Mouse (Mus musculus) spleen, adult 2 months (tissue): ENCODE measurements at regions not wholly inside any gene's neighbourhood (a gene's known extent, or its start where the extent isn't known, plus 50 kb on each side); places are given as distances from the start of the nearest gene placed in this dataset.
"Not testable (repeated sequence)": the region's sequence is repeated elsewhere in the genome, so short reads cannot be mapped to it uniquely, and the experiment has no call there.

Experiments used
- DNase-seq, 2 experiments: peaks; one replicate each; pipeline versions ENCODE4 v3.0.0 to v3.0.0-alpha.2; 2012 to 2021; ENCODE audit warnings: low spot score in 2 of 2, low read depth in 1 of 2
- H3K27ac ChIP-seq: fragments of 200-500 bp; 2 replicates; pipeline ENCODE4 v1.5.1; 2012; ENCODE audit warnings: low read length, inconsistent platforms; ENCODE audit not compliant: insufficient read depth
- H3K27me3 ChIP-seq: fragments of 200-500 bp; 2 replicates; pipeline ENCODE4 v1.6.1; 2012; ENCODE audit warnings: mild to moderate bottlenecking, moderate library complexity, low read length, inconsistent platforms; ENCODE audit not compliant: control insufficient read depth, insufficient read depth
- H3K36me3 ChIP-seq: fragments of 200-500 bp; 2 replicates; pipeline ENCODE4 v1.6.1; 2012; ENCODE audit warnings: mild to moderate bottlenecking, low read length, inconsistent platforms; ENCODE audit not compliant: control insufficient read depth, insufficient read depth
- H3K4me1 ChIP-seq: fragments of 200-500 bp; 2 replicates; pipeline ENCODE4 v1.6.1; 2011; ENCODE audit warnings: inconsistent platforms; ENCODE audit not compliant: control insufficient read depth, insufficient read depth, insufficient read length
- H3K4me3 ChIP-seq: fragments of 200-500 bp; 2 replicates; pipeline ENCODE4 v1.5.1; 2011; ENCODE audit warnings: mild to moderate bottlenecking, inconsistent platforms; ENCODE audit not compliant: insufficient read depth, insufficient read length; ENCODE audit errors: extremely low read depth
- CTCF ChIP-seq: fragments of 200-500 bp; IDR thresholded peaks from 2 replicates; pipeline ENCODE4 v1.5.1; 2011; ENCODE audit warnings: mild to moderate bottlenecking, inconsistent platforms; ENCODE audit not compliant: insufficient read depth, insufficient read length, insufficient replicate concordance; ENCODE audit errors: extremely low read depth
- POLR2A ChIP-seq: fragments of 200-500 bp; IDR thresholded peaks from 2 replicates; pipeline ENCODE4 v1.6.1; 2011; ENCODE audit warnings: low read depth, low read length, inconsistent platforms
- WGBS: fragments of 180-500 bp; shearing (Covaris S2); methylation state at CpG from one replicate; pipeline ENCODE4 v1.1.7; 2018; 5-methylcytosine and 5-hydroxymethylcytosine counted together

DNA sequence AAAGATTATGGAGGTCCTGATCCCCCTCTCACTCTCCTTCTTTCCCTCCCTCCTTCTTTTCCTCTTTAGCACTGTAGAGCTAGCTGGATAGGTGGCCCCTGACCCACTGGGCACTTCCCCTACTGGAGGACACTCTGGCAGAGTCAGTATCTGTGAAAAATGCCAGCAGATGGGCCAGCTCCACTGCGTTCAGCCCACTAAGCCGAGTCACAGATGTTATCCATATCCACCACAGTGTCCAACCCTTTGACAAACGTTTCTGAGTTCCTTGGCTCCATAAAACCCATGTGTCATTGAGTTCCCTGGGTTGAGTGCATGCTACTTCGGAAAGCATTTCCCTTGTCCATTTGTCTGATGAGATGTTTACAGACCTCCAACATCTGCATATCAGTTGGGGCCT is 149.9 kb downstream of the Lyplal1 start:
- 84% methylated on average over 4 of the region's 4 CpGs for WGBS
- TF ChIP-seq POLR2A (no peak), CTCF (no peak)
- DNase-seq, result no peak
- no peaks in the 10 kb centered on the region for H3K36me3 ChIP-seq
- H3K27me3 ChIP-seq, result no peaks in the 10 kb centered on the region
- H3K4me3 ChIP-seq, result no peak overlapping the region
- H3K4me1 ChIP-seq, result no peaks in the 10 kb centered on the region
- H3K27ac ChIP-seq, result no peak overlapping the region

DNA sequence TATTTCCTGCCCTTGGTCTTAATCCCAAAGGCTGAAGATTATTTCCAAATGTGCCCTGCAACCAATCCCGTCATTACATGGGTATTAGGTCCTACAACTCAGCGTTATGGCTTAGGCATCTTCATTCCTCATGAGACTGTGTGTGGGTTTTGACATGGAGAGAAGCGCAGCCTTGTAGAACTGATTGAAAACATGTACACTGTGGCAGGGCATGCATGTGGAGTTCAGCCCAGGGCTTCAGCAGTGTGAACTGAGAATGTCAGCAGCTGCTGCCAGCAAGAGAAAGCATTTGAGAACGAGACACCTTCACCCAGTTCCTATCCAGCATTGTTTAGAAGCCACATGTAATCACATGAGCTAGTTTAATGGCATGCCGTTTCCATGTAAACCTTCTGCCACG is 149.3 kb downstream of the Lyplal1 start:
- Histone ChIP-seq H3K36me3 (no peaks in the 10 kb centered on the region), H3K4me3 (no peak overlapping the region), H3K4me1 (no peaks in the 10 kb centered on the region), H3K27ac (no peak overlapping the region), H3K27me3 (no peaks in the 10 kb centered on the region)
- 83% methylated on average over 6 of the region's 6 CpGs for WGBS
- no peak for TF ChIP-seq POLR2A
- no peak for TF ChIP-seq CTCF
- DNase-seq, result no peak

DNA sequence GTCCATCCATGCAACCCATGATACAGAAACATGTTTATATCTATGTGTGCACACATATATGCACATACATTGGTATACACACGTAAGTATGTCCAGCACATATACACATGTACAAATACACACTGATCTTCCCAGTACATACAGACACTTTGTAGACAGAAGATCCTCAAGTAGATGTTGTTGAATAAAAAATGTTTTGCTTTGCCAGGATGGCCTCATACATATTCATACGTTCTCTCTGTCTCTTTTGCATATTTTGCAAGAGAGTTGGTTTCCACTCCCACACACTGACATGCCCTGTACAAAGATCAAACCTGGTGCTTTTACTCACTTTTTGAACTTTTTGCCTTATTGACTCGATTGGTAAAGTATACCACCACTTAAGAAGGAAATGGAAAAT is 148.5 kb downstream of the Lyplal1 start:
- Histone ChIP-seq H3K4me1 (no peaks in the 10 kb centered on the region), H3K4me3 (no peak overlapping the region), H3K27ac (no peak overlapping the region), H3K27me3 (no peaks in the 10 kb centered on the region), H3K36me3 (no peaks in the 10 kb centered on the region)
- no peak for DNase-seq
- WGBS, result 72% methylated on average over 3 of the region's 3 CpGs
- TF ChIP-seq CTCF (no peak), POLR2A (no peak)

DNA sequence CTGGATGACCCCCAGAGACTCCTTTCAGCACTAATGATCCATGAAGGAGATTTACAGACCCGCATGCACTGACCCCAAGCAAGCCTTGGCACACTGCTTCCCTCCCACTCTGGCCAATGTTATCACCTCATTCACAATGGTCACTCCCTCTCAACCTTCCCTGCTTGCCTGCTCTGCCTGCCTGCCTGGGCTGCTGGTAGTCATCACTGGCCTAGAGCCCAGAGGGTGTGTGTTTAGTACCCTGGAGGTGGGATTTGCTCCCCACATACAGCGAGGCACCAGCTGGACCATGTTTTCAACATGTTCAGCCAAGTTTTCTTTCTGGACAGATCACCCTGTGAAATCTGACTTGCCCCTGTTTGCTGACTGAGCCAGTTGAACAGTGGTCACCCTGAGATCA is 147.9 kb downstream of the Lyplal1 start:
- no peaks in the 10 kb centered on the region for H3K4me1 ChIP-seq
- no peak for DNase-seq
- no peaks in the 10 kb centered on the region for H3K36me3 ChIP-seq
- TF ChIP-seq POLR2A (no peak), CTCF (no peak)
- no peaks in the 10 kb centered on the region for H3K27me3 ChIP-seq
- H3K27ac ChIP-seq, result no peak overlapping the region
- H3K4me3 ChIP-seq, result no peak overlapping the region
- WGBS, result 66% methylated on average over 2 of the region's 2 CpGs

DNA sequence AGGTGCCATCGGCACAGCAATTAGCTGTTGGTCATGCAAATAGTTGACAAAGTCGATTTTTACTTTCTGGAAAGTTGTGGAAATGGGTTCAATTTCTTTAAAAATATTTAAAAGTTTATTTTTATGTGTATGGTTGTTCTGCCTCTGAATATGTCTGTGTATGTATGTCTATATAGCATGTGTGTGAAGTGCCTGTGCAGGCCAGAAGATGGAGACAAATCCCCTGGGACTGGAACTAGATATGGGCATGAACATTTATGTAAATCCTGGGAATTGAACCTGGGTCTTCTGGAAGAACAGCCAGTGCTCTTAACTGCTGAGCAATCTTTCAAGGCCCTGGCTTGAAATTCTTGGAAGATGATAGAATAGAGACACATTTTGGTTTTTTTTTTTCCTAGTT is 140.0 kb downstream of the Lyplal1 start:
- Histone ChIP-seq H3K4me3 (no peak overlapping the region), H3K36me3 (no peaks in the 10 kb centered on the region), H3K4me1 (no peaks in the 10 kb centered on the region), H3K27ac (no peak overlapping the region), H3K27me3 (no peaks in the 10 kb centered on the region)
- 75% methylated on average over 2 of the region's 2 CpGs for WGBS
- no peak for DNase-seq
- TF ChIP-seq POLR2A (no peak), CTCF (no peak)

DNA sequence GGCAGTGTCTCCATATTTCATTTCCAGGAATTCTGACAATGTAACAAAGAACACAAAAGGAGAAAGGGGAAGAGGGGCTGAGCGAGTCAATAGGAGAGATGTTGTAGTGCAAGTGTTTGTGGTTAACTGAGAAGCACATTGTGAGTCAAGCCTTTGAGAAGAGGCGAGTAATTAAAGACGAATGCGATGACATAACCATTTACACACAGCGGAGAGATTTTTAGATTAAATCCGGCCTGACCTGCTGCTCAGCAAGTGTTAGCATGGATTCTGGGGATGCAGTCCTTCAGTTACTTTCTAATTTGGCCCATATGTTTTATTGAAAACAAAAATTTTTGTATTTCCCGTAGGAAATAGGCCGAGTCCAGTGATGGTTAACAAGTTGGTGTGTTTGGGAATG is 127.7 kb downstream of the Lyplal1 start:
- 81% methylated on average over 8 of the region's 8 CpGs for WGBS
- Histone ChIP-seq H3K4me3 (no peak overlapping the region), H3K27me3 (no peaks in the 10 kb centered on the region), H3K36me3 (no peaks in the 10 kb centered on the region), H3K4me1 (no peaks in the 10 kb centered on the region), H3K27ac (no peak overlapping the region)
- no peak for DNase-seq
- TF ChIP-seq CTCF, result no peak
- no peak for TF ChIP-seq POLR2A

DNA sequence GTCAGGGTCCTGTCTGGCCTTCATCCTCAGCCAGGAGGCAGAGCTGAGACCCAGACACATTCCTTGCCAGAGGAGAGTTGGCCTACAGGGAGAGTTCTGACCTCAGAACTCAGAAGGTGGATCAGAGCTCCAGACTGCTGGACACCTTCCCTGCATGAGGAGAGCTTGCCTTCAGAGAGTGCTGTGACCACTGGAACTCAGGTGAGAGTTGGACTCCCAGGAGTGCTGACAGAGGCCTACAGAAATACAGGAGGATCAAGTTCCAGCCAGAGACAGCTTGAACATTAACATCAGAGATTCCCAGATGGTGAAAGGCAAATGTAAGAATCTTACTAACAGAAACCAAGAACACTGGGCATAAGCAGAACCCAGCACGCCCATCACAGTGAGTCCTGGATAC is 117.0 kb downstream of the Lyplal1 start:
- H3K27me3 ChIP-seq, H3K36me3 ChIP-seq, H3K27ac ChIP-seq, H3K4me3 ChIP-seq, H3K4me1 ChIP-seq, DNase-seq: not testable (repeated sequence)
- WGBS, result 76% methylated on average over 1 of the region's 1 CpGs

DNA sequence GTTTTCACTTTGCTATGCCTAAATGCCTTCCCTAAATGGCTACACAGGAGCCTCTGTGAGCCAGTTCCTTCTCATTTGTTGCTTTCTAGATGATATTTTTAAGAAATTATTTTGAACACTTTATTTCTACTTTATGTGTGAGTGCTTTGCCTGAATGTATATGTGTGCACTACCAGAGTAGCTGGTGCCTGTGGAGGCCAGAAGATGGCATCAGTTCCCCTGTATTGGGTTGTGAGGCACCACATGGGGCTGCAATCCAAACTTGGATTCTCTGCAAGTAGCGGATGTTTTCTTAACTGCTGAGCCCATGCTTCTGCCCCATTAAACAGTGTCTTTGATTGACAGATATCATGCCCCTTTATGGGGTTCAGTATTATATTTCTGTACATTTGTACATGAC is 103.7 kb downstream of the Lyplal1 start:
- no peak for TF ChIP-seq POLR2A
- TF ChIP-seq CTCF, result no peak
- Histone ChIP-seq H3K4me1 (no peaks in the 10 kb centered on the region), H3K4me3 (no peak overlapping the region), H3K27me3 (no peaks in the 10 kb centered on the region), H3K27ac (no peak overlapping the region), H3K36me3 (no peaks in the 10 kb centered on the region)
- DNase-seq, result no peak
- WGBS, result 92% methylated on average over 1 of the region's 1 CpGs
